Comparison of ENCODE assay signal across 8 mouse cellular contexts in the genomic region with DNA sequence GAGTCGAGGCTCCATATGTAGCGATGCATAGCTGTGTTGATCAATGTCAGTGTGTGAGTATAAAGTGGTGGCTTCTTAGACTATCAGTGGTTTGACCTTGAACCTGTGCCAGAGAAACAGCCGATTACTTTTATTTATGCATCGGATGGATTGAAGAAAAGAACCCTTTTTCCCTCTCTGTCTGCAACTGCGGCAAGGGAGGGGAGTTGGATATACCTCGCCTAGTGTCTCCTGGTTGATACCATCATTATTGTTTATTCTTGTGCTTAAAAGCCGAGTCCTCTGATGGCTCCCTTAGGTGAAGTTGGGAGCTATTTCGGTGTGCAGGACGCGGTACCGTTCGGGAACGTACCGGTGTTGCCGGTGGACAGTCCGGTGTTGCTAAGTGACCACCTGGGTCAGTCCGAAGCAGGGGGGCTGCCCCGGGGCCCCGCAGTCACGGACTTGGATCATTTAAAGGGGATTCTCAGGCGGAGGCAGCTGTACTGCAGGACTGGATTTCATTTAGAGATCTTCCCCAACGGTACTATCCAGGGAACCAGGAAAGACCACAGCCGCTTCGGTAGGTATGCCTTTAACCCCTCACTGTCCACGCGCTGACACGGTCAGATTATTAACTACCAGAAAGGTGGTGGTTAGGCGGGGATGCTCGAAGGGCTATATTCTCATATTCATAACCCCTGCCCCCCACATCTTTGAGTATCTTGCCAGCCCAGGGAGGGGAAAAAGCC. TPM values are rescaled to one million over a fixed set of nuclear protein-coding genes. Genes with fewer than 3 reads are reported as not detected.
DNase-seq lines count a peak whose midpoint lies in the region; ATAC-seq lines count a peak whose summit lies in the region.

No protein-coding gene starts in this region.

- peak overlapping the region; percentile 86 for H3K27ac ChIP-seq in heart, embryonic 15.5 days

- 1% methylated on average over 29 of the region's 29 CpGs for WGBS in heart, embryonic 15.5 days

- H3K4me1 ChIP-seq in heart, embryonic 15.5 days (replicated peaks): peaks cover 54% of the 10 kb centered on the region

- ATAC-seq in CD4-positive, CD25-positive, alpha-beta regulatory T cell, adult 4 months: no peak
- no peak for ATAC-seq in heart, embryonic 15.5 days (replicated peaks; ENCODE audit: insufficient number of reproducible peaks, insufficient read depth, low FRiP score, low read depth)

- peak overlapping the region; percentile 98 for H3K4me2 ChIP-seq in heart, embryonic 15.5 days

- peaks cover 58% of the 10 kb centered on the region for H3K27me3 ChIP-seq in heart, embryonic 15.5 days

- H3K9ac ChIP-seq in heart, embryonic 15.5 days: peak overlapping the region; percentile 80

- peak; percentile 14 for DNase-seq in CD4-positive, CD25-positive, alpha-beta regulatory T cell, adult 2 months (ENCODE audit: low read depth, low spot score)
- DNase-seq in thymus, postnatal 4 days: peak; percentile 16
- no peak for DNase-seq in thymus, postnatal 25 days
- DNase-seq in kidney, postnatal 14 days: peak; percentile 15
- DNase-seq in neural tube, embryonic 10.5 days (ENCODE audit: extremely low spot score, low spot score): peak; percentile 52
- no peak for DNase-seq in frontal cortex, postnatal 10 days (ENCODE audit: low spot score in 2 of 2)

- H3K9me3 ChIP-seq in heart, embryonic 15.5 days (replicated peaks): no peaks in the 10 kb centered on the region

- peak overlapping the region; percentile 82 for H3K4me3 ChIP-seq in heart, embryonic 15.5 days

- H3K36me3 ChIP-seq in heart, embryonic 15.5 days: no peaks in the 10 kb centered on the region

RNA-seq across cellular contexts. Expression of gene Fgf9, which starts 2.6 kb away (rescaled TPM):
- not detected for polyA plus RNA-seq in CD4-positive, CD25-positive, alpha-beta regulatory T cell, adult 4 months (2017; shearing (Covaris generic))
- 6.6 and 7.2 TPM in 2 replicates for polyA plus RNA-seq in heart, embryonic 15.5 days (2015; fragmentation: Nextera tagmentation; extraction: Ambion mirVana)

Comparison
In these comparisons a context has a peak if more than half of its experiments do, and no peak if none do; other contexts are left out.
1. DNase-seq: peak in CD4-positive, CD25-positive, alpha-beta regulatory T cell, adult 2 months (single experiment), thymus, postnatal 4 days (single experiment), kidney, postnatal 14 days (single experiment) and neural tube, embryonic 10.5 days (single experiment); none in thymus, postnatal 25 days (single experiment) and frontal cortex, postnatal 10 days (0 of 2).